Mouse (Mus musculus): ENCODE results near the gene Cep83. TPM values are rescaled to one million over a fixed set of nuclear protein-coding genes. Genes with fewer than 3 reads are reported as not detected.
"Not testable (repeated sequence)": the region's sequence is repeated elsewhere in the genome, so short reads cannot be mapped to it uniquely, and the experiment has no call there.

Cep83 gene
- polyA plus RNA-seq, 1 experiment from 2014 or later = 26.3 TPM

- Histone ChIP-seq H3K9me3 (ENCODE audit: control insufficient read depth, low read length) (no peaks in the 10 kb centered on the region), H3K27ac (ENCODE audit: low read depth, low read length) (no peak overlapping the region), H3K4me3 (ENCODE audit: low read depth, low read length) (no peak overlapping the region), H3K4me1 (replicated peaks; ENCODE audit: control insufficient read depth, insufficient read depth, low read length) (no peaks in the 10 kb centered on the region), H3K27me3 (ENCODE audit: control insufficient read depth, insufficient read depth, low read length) (no peaks in the 10 kb centered on the region), H3K4me2 (ENCODE audit: low read depth, low read length, severe bottlenecking) (no peak overlapping the region), H3K36me3 (ENCODE audit: control insufficient read depth, insufficient read depth, low read length) (no peaks in the 10 kb centered on the region), H3K9ac (ENCODE audit: low read length) (no peak overlapping the region)
- no peak for ATAC-seq (replicated peaks; ENCODE audit: low FRiP score)
- no peak for DNase-seq (ENCODE audit: low spot score)
- 93% methylated on average over 4 of the region's 4 CpGs for WGBS
Observed at GRCm38 (mm10) chr10:94692163-94692562, 3.7 kb downstream of the Cep83 start.

- H3K27me3 ChIP-seq (ENCODE audit: control insufficient read depth, insufficient read depth, low read length) = no peaks in the 10 kb centered on the region
- no peak for ATAC-seq (replicated peaks; ENCODE audit: low FRiP score)
- H3K4me3 ChIP-seq (ENCODE audit: low read depth, low read length) = no peak overlapping the region
- no peak overlapping the region for H3K9ac ChIP-seq (ENCODE audit: low read length)
- H3K4me1 ChIP-seq (replicated peaks; ENCODE audit: control insufficient read depth, insufficient read depth, low read length) = no peaks in the 10 kb centered on the region
- H3K27ac ChIP-seq (ENCODE audit: low read depth, low read length) = no peak overlapping the region
- H3K4me2 ChIP-seq (ENCODE audit: low read depth, low read length, severe bottlenecking) = no peak overlapping the region
- no peaks in the 10 kb centered on the region for H3K9me3 ChIP-seq (ENCODE audit: control insufficient read depth, low read length)
- no peaks in the 10 kb centered on the region for H3K36me3 ChIP-seq (ENCODE audit: control insufficient read depth, insufficient read depth, low read length)
- no peak for DNase-seq (ENCODE audit: low spot score)
- 83% methylated on average over 4 of the region's 4 CpGs for WGBS
Observed at GRCm38 (mm10) chr10:94705643-94706258, 17.3 kb downstream of the Cep83 start.

- no peak overlapping the region for H3K9ac ChIP-seq (ENCODE audit: low read length)
- H3K4me1 ChIP-seq (replicated peaks; ENCODE audit: control insufficient read depth, insufficient read depth, low read length) = no peaks in the 10 kb centered on the region
- H3K27ac ChIP-seq (ENCODE audit: low read depth, low read length) = no peak overlapping the region
- DNase-seq (ENCODE audit: low spot score) (no peak), ATAC-seq (replicated peaks; ENCODE audit: low FRiP score) (no peak)
- H3K4me3 ChIP-seq (ENCODE audit: low read depth, low read length) = no peak overlapping the region
- no peaks in the 10 kb centered on the region for H3K27me3 ChIP-seq (ENCODE audit: control insufficient read depth, insufficient read depth, low read length)
- no peak overlapping the region for H3K4me2 ChIP-seq (ENCODE audit: low read depth, low read length, severe bottlenecking)
- H3K36me3 ChIP-seq (ENCODE audit: control insufficient read depth, insufficient read depth, low read length) = no peaks in the 10 kb centered on the region
- 97% methylated on average over 2 of the region's 2 CpGs for WGBS
- no peaks in the 10 kb centered on the region for H3K9me3 ChIP-seq (ENCODE audit: control insufficient read depth, low read length)
Observed at GRCm38 (mm10) chr10:94706695-94707094, 18.2 kb downstream of the Cep83 start.

GRCm38 (mm10) chr10:94709622-94710319, 21.3 kb downstream of the Cep83 start:
- WGBS = 90% methylated on average over 3 of the region's 3 CpGs
- DNase-seq (ENCODE audit: low spot score) (no peak), ATAC-seq (replicated peaks; ENCODE audit: low FRiP score) (no peak)
- H3K9ac ChIP-seq (ENCODE audit: low read length) = no peak overlapping the region
- H3K4me3 ChIP-seq (ENCODE audit: low read depth, low read length) = no peak overlapping the region
- H3K4me2 ChIP-seq (ENCODE audit: low read depth, low read length, severe bottlenecking) = no peak overlapping the region
- no peak overlapping the region for H3K27ac ChIP-seq (ENCODE audit: low read depth, low read length)
- H3K36me3 ChIP-seq (ENCODE audit: control insufficient read depth, insufficient read depth, low read length) = no peaks in the 10 kb centered on the region
- no peaks in the 10 kb centered on the region for H3K4me1 ChIP-seq (replicated peaks; ENCODE audit: control insufficient read depth, insufficient read depth, low read length)
- H3K27me3 ChIP-seq (ENCODE audit: control insufficient read depth, insufficient read depth, low read length) = no peaks in the 10 kb centered on the region
- no peaks in the 10 kb centered on the region for H3K9me3 ChIP-seq (ENCODE audit: control insufficient read depth, low read length)

GRCm38 (mm10) chr10:94710320-94710695, 21.9 kb downstream of the Cep83 start:
- H3K9ac ChIP-seq (ENCODE audit: low read length) = no peak overlapping the region
- no peak overlapping the region for H3K4me3 ChIP-seq (ENCODE audit: low read depth, low read length)
- H3K4me1 ChIP-seq (replicated peaks; ENCODE audit: control insufficient read depth, insufficient read depth, low read length) = no peaks in the 10 kb centered on the region
- H3K36me3 ChIP-seq (ENCODE audit: control insufficient read depth, insufficient read depth, low read length) = no peaks in the 10 kb centered on the region
- ATAC-seq (replicated peaks; ENCODE audit: low FRiP score) (no peak), DNase-seq (ENCODE audit: low spot score) (no peak)
- no peak overlapping the region for H3K27ac ChIP-seq (ENCODE audit: low read depth, low read length)
- H3K4me2 ChIP-seq (ENCODE audit: low read depth, low read length, severe bottlenecking) = no peak overlapping the region
- no peaks in the 10 kb centered on the region for H3K9me3 ChIP-seq (ENCODE audit: control insufficient read depth, low read length)
- H3K27me3 ChIP-seq (ENCODE audit: control insufficient read depth, insufficient read depth, low read length) = no peaks in the 10 kb centered on the region
- WGBS = 93% methylated on average over 2 of the region's 2 CpGs

- Histone ChIP-seq H3K27me3 (ENCODE audit: control insufficient read depth, insufficient read depth, low read length) (no peaks in the 10 kb centered on the region), H3K9ac (ENCODE audit: low read length) (no peak overlapping the region), H3K27ac (ENCODE audit: low read depth, low read length) (no peak overlapping the region), H3K4me2 (ENCODE audit: low read depth, low read length, severe bottlenecking) (no peak overlapping the region), H3K4me1 (replicated peaks; ENCODE audit: control insufficient read depth, insufficient read depth, low read length) (no peaks in the 10 kb centered on the region), H3K4me3 (ENCODE audit: low read depth, low read length) (no peak overlapping the region), H3K9me3 (ENCODE audit: control insufficient read depth, low read length) (no peaks in the 10 kb centered on the region), H3K36me3 (ENCODE audit: control insufficient read depth, insufficient read depth, low read length) (no peaks in the 10 kb centered on the region; the same call in 1 of the 2 replicates)
- ATAC-seq (replicated peaks; ENCODE audit: low FRiP score) (no peak), DNase-seq (ENCODE audit: low spot score) (no peak)
- WGBS = 89% methylated on average over 6 of the region's 6 CpGs
Observed at GRCm38 (mm10) chr10:94720300-94720699, 31.8 kb downstream of the Cep83 start.

GRCm38 (mm10) chr10:94728053-94728452, 39.6 kb downstream of the Cep83 start:
- H3K4me3 ChIP-seq (ENCODE audit: low read depth, low read length); ATAC-seq (replicated peaks; ENCODE audit: low FRiP score); DNase-seq (ENCODE audit: low spot score); H3K9me3 ChIP-seq (ENCODE audit: control insufficient read depth, low read length); H3K27ac ChIP-seq (ENCODE audit: low read depth, low read length); H3K9ac ChIP-seq (ENCODE audit: low read length); H3K36me3 ChIP-seq (ENCODE audit: control insufficient read depth, insufficient read depth, low read length); H3K4me1 ChIP-seq (replicated peaks; ENCODE audit: control insufficient read depth, insufficient read depth, low read length); H3K27me3 ChIP-seq (ENCODE audit: control insufficient read depth, insufficient read depth, low read length); H3K4me2 ChIP-seq (ENCODE audit: low read depth, low read length, severe bottlenecking): not testable (repeated sequence)
- 87% methylated on average over 2 of the region's 2 CpGs for WGBS

- no peak overlapping the region for H3K9ac ChIP-seq (ENCODE audit: low read length)
- H3K27ac ChIP-seq (ENCODE audit: low read depth, low read length) = no peak overlapping the region
- DNase-seq (ENCODE audit: low spot score) = no peak
- H3K27me3 ChIP-seq (ENCODE audit: control insufficient read depth, insufficient read depth, low read length) = no peaks in the 10 kb centered on the region
- 98% methylated on average over 3 of the region's 3 CpGs for WGBS
- no peak overlapping the region for H3K4me3 ChIP-seq (ENCODE audit: low read depth, low read length)
- H3K4me1 ChIP-seq (replicated peaks; ENCODE audit: control insufficient read depth, insufficient read depth, low read length) = no peaks in the 10 kb centered on the region
- no peaks in the 10 kb centered on the region for H3K36me3 ChIP-seq (ENCODE audit: control insufficient read depth, insufficient read depth, low read length)
- no peaks in the 10 kb centered on the region for H3K9me3 ChIP-seq (ENCODE audit: control insufficient read depth, low read length)
- ATAC-seq (replicated peaks; ENCODE audit: low FRiP score) = no peak
- H3K4me2 ChIP-seq (ENCODE audit: low read depth, low read length, severe bottlenecking) = no peak overlapping the region
Observed at GRCm38 (mm10) chr10:94730445-94730844, 42.0 kb downstream of the Cep83 start.

- H3K4me1 ChIP-seq (replicated peaks; ENCODE audit: control insufficient read depth, insufficient read depth, low read length) = no peaks in the 10 kb centered on the region
- no peaks in the 10 kb centered on the region for H3K36me3 ChIP-seq (ENCODE audit: control insufficient read depth, insufficient read depth, low read length)
- no peaks in the 10 kb centered on the region for H3K9me3 ChIP-seq (ENCODE audit: control insufficient read depth, low read length)
- no peak overlapping the region for H3K4me3 ChIP-seq (ENCODE audit: low read depth, low read length)
- ATAC-seq (replicated peaks; ENCODE audit: low FRiP score) (no peak), DNase-seq (ENCODE audit: low spot score) (no peak)
- 97% methylated on average over 3 of the region's 3 CpGs for WGBS
- no peak overlapping the region for H3K9ac ChIP-seq (ENCODE audit: low read length)
- H3K4me2 ChIP-seq (ENCODE audit: low read depth, low read length, severe bottlenecking) = no peak overlapping the region
- no peak overlapping the region for H3K27ac ChIP-seq (ENCODE audit: low read depth, low read length)
- no peaks in the 10 kb centered on the region for H3K27me3 ChIP-seq (ENCODE audit: control insufficient read depth, insufficient read depth, low read length)
Observed at GRCm38 (mm10) chr10:94734829-94735228, 46.4 kb downstream of the Cep83 start.
